Mouse (Mus musculus) layer of hippocampus, postnatal 36 days (tissue): ENCODE measurements around the gene Fkbp4. TPM values are rescaled to one million over a fixed set of nuclear protein-coding genes. Genes with fewer than 3 reads are reported as not detected.

Source experiments
- DNase-seq, 2 experiments: peaks; one replicate each; pipeline ENCODE4 v3.0.0; 2022
- total RNA-seq, 2 experiments: library from RNA; stranded (reverse); gene quantifications; 2 replicates each; pipeline ENCODE4 v1.2.3; 2021

Gene Fkbp4
- total RNA-seq, 2 experiments from 2014 or later = 123 to 134 TPM

DNA sequence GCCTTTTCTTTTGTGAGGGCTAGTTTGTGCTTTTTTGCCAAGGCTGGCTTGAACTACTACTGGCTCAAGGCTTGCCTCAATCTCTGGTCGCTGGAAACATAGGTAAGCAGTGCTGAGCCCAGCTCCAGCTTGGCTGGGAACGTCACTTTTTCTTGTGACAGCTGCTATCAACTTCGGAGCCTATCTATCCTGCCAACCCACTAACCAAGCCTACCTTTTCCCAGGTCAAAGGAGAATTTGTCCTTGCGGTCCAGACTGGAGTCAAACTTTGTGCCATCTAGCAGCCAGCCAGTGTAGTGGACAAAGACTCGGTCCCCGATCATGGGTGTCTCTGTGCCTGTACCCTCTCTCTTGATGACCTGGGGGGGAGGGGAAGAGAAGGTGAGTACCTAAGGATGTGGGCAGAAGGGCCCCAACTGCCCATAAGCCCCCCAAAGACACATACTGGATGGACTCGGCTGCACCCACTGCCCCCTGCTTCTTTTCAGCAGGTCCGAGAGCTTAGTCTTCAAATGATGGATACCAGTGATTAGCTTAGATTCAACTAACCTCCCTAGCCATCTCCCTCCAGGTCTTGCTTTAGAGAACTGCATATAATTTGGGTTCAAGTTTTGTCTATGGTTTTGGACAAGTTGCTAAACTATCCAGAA, 2.0 kb downstream of the Fkbp4 start:
- no peak for DNase-seq

GRCm38 (mm10) chr6:128435474-128435873, 3.0 kb downstream of the Fkbp4 start:
- DNase-seq = no peak

DNA sequence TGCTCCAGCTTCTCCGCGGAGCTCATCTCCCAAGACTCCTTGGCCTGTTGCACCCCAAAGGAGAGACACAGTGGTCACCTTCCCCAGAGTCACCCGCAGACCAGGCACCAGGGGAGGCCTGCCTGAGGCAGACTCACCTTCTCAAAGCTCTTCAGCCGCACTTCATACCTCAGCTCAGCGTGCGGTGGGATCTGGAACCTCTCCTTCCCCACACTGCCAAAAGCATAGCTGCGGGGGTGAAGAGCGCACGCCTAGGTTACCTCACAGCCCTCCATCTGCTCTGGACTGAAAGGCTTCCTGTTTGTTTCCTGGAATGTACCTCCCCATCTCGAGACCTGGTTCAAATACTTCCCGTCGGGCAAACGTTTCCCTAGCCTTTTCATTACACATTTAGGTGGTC, 4.9 kb downstream of the Fkbp4 start:
- DNase-seq = no peak

- DNase-seq = no peak
Observed at GRCm38 (mm10) chr6:128432356-128432915, 6.0 kb downstream of the Fkbp4 start.

- DNase-seq = no peak
Observed at GRCm38 (mm10) chr6:128429826-128430225, 8.7 kb downstream of the Fkbp4 start.

- no peak for DNase-seq
Observed at GRCm38 (mm10) chr6:128429300-128429699, 9.2 kb downstream of the Fkbp4 start.

GRCm38 (mm10) chr6:128427571-128427970, 10.9 kb downstream of the Fkbp4 start:
- no peak for DNase-seq

DNA sequence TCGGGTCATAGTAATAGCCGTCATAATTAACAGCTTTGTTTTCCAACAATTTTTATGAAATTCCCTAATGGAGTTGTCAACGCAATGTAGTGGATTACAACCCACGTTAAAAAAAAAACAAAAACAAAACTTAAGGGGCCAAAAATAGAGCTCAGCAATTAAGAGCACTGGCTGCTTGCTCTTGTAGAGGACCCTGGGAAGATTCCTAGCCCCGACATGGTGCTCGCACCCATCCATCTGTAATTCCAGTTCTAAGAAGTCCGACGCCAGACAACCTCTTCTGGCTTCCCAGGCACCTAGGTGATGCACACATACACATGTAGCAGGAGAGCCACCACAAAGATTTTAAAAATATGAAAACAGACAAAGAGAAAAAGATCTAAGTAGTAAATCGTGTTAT, 13.4 kb downstream of the Fkbp4 start:
- DNase-seq = no peak

DNA sequence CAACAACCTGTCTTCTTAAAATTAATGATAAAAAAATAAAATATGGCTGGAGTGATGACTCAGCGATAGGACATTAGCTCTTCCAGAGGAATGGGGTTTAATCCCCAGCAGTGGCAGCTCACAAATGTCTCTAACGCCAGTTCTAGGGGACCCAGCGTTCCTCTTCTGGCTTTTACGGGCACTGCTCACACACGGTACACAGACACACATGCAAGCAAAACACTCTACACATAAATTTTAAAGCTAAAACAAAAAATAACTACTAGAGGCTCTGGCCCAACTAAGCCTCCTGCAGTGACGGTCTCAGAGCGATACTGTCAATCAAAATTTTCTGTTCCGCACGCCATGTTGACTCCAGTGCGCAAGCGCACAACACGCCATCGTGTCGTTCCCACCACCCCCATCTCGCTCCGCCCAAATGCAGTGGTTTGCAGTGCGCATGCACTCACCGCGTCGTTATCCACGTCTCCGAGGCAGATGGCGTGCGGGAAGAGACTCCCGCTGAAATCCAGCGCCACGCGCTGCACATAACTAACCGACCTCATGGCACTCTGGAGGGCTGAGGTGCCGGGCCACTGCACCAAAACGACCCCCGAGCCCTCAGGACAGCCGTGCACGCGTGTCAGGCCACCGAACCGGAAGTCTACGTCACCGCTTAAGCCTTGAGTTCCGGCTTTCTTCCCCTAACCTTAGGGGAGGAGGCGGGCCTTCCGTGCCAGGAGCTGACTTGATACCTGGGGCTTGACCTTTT, 14.0 kb downstream of the Fkbp4 start, which contains the start of gene Itfg2:
TSS of gene Itfg2 (minus strand) at position 663 of the 751 bp plus-strand sequence.
- peak; percentile 96 for DNase-seq

GRCm38 (mm10) chr6:128423496-128424268, 14.8 kb downstream of the Fkbp4 start:
- no peak for DNase-seq

GRCm38 (mm10) chr6:128421480-128421879, 17.0 kb downstream of the Fkbp4 start:
- no peak for DNase-seq

DNA sequence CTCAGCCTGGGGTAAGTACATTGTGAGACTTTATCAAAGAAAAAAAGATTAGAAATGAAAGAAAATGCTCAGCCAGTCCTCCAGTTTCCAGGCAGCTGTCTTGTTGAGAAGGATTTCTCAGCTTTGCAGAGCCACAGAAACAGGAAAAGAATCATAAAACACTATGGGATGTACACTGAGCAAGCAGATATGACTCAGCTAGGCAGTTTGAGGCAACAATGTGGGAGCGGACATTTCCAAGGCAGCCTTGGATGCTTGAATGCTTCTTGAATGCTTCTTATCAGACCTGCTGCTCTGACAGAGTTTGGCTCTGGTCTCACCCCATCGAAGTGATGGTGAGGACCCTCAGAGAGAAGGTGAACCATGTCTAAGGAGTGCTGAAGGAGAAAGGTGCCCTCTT, 17.4 kb downstream of the Fkbp4 start:
- no peak for DNase-seq

GRCm38 (mm10) chr6:128418076-128418475, 20.4 kb downstream of the Fkbp4 start:
- DNase-seq = no peak

- no peak for DNase-seq
Observed at GRCm38 (mm10) chr6:128416169-128416568, 22.3 kb downstream of the Fkbp4 start.

- DNase-seq = peak; percentile 70 to 84
Observed at GRCm38 (mm10) chr6:128411115-128411514, 27.4 kb downstream of the Fkbp4 start.

- no peak for DNase-seq
Observed at GRCm38 (mm10) chr6:128410305-128410704, 28.2 kb downstream of the Fkbp4 start.

DNA sequence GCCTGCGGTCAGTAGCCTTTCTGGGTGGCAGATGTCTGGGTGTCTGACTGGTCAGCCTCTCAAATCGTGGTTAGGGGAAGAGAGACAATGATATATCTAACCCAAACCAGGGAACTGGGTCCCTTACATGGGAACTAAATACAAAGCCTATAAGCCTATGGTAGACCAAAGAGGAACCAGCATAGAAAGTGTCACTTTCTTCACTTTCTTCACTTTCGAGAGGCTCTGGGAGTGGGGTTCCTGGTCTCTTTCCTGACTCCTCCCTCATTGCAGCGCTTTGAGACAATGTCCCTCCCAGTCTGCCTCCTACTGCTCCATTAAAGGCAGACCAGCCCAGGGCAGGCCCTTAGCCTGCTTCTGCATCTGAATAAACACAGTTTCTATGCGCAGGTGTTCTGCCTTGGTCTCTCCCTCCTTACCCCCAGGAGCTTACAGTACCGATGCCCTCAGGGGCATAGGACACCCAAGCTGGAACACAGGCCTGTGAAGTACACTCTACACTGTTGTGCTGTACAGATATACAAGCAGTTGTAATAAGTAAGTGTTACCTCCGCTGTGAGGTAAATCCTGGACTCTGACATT, 29.8 kb downstream of the Fkbp4 start:
- DNase-seq = no peak

- no peak for DNase-seq
Observed at GRCm38 (mm10) chr6:128404708-128405107, 33.8 kb downstream of the Fkbp4 start.

DNA sequence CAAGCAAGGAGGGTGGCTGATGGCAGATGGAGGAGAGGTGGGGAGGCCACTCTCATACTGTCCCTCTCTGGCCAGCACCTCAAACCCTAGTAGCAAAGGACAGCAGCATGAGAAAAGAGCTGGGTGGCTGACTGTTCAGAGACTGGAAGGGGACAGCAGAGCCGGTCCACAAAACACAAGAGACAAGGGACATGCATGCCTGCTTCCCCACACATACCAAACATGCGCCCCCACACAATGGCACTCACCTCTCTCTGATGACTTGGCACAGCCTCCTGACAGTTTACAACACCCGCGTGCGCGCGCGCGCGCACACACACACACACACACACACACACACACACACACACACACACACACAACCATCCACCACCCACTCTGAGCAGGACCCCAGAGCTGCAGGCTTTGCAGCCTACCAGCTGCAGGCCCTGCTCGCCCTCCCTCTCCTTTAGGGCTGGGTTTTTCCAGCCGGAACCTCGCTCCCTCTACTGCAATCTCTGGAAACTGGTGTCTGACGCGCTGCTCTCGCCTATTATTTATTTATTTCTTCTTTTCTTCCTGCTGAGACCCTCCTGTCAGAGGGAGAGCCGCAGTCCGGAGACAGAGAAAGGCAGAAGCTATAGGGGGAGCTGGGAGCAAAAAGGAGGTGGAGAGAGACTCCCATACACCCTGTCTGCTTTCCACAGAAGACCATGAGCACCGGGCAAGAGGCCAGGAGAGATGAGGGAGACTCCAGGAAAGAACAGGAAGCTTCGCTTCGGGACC, 38.9 kb downstream of the Fkbp4 start:
- DNase-seq = peak in 1 of 2 experiments; percentile 47

DNA sequence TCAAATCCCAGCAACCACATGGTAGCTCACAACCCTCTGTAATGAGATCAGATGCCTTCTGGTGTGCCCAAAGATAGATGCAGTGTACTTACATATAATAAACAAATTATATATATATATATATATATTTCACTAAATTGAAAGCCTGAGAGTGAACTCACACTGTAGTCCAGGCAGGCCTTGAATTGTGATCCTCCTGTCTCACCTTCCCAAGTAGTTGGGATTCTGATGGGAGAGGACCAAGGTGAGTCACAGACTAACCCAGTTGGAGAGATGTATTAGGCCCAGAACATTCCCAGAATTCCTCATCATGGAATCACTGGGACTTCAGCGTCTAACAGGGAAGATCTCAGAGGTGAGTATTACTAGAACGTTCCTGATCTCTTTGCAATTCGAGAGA, 39.5 kb downstream of the Fkbp4 start, which contains the start of gene Nrip2:
TSS of gene Nrip2 (plus strand) at position 301 of the 400 bp plus-strand sequence.
- no peak for DNase-seq

DNA sequence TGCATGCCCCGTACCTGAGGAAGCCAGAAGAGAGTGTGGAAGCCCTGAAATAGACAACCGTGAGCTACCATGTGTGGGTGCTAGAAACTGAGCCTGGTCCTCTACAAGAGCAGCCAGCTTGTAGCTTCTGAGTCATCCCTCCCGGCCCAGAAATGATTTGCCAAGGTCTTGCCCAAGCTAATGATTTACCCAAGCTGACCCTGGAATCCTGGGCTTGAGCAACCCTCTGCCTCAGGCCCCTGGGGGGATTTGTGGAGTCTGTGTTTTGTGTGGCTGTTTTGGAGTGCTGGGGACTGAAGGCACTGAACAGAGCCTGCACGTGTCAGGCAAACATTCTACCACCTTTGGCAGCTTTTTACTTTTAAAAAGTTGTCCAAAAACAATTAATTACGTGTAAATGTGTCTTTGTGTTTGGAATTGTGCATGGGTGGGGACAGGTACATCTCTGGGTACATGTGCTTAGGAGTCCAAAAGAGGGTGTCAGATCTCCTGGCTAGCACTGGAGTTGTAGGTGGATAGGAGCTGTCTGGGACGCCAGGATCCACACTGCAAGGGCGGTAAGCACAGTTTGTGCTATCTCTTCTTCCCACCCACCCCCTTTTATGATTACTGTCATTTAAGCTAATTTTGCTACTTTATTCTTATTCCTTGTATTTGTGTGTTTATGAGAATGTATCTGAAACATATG, 40.8 kb downstream of the Fkbp4 start:
- DNase-seq = no peak
